Mouse (Mus musculus): ENCODE data around the gene Galnt7. TPM values are rescaled to one million over a fixed set of nuclear protein-coding genes. Genes with fewer than 3 reads are reported as not detected.

Gene Galnt7
- polyA plus RNA-seq, 2 experiments from 2014 or later = 29.7 to 36.7 TPM

DNA sequence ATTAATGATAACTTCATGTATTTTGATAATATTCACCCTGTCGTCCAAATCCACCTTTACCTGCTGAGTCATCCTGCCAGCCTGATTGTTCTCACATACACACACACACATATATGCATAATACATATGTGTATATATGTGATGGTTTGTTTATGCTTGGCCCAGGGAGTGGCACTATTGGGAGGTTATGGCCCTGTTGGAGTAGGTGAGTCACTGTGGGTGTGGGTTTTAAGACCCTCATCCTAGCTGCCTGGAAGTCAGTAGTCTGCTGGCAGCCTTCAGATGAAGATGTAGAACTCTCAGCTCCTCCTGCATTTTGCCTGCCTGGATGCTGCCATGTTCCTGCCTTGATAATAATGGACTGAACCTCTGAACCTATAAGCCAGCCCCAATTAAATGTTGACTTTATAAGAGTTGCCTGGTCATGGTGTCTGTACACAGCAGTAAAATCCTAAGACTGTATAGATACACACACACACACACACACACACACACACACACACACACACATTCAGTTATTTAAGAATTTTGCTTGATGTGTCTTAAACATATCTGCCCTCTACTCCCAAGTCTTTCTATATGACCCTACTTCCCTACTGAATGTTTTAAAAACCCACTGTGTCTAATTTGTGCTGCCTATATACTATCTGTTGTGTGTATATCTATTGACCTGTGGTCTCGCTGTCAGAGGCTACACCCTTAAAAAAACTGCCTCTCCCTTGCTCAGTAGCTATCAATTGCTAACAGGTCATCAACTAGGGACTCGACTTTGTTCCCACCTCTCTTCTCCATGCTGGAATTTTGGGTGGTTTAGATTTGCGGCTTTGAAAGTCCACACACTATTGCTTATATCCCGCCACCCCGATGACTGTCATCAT is 23.8 kb downstream of the Galnt7 start:
- ATAC-seq = no peak

DNA sequence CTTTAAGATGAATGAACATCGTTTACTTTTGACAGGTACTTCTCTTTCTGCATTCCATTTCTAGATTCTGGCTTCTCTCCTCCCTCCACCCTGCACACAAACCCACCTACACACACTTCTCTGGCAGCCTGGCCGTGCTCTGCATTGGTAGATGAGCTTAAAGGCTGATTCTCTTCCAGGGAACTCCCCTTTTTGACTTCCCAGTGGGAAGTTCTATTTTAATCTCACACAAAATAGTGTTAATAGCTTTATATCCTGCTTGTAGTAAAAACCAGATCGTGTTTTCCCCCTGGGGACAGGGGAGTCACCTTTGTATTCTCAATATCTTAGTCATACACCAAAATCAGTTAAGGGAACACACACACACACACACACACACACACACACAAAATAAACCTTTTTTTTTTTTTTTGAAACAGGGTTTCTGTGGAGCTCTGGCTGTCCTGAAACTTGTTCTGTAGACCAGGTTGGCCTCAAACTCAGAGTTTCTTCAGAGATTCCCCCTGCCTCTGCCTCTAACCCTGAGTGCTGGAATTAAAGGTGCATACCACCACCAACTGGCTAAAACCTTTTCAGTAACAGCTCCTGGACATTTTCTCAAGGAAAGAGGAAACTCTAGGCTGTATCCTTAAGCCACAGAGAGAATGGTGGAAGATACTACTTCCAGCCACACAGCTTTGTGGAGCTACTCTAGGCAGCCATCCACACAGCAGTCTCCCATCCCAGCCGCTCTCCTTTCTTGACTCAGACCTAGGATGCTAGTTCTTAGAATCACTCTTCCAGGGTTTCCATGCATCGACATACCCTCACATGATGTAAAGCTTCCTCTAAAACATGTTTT is 24.7 kb downstream of the Galnt7 start:
- ATAC-seq = peak; percentile 29

DNA sequence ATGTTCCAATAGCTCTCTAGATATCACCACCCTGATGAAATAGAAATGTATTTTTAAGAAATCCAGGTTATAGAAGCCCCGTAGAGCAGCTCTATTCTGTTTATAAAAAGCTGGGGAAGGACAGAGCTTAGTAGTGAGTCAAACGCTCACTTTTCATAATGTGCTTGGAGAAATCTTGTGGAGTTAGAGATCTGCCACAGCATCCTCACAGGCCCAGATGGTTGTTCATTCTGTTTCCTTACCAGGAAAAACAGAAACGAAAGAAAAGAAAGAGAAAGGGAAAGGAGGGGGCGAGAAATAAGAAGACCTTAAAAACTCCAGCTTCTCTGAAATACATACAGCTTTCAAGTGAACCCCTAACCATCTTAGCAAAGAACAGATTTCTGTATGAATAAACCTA is 28.9 kb downstream of the Galnt7 start:
- ATAC-seq = no peak

DNA sequence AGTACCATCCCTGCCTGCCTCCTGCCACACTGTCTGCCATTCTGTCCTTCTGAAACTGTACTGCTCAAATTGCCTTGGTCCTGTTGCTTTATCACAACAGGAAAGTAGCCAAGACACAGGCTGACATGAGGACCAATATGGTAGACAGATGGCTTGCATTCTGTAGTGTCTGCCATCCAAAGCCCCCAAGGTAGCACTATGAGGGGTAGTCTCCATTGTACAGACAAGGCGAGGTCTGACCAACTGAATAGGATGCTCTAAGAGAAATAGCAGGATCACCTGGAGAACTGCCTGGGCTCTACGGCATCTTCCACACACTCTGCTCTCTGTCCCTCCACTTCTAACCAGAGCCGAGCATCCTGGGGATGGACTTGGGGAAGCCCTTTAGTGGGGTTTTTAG is 29.8 kb downstream of the Galnt7 start:
- no peak for ATAC-seq

DNA sequence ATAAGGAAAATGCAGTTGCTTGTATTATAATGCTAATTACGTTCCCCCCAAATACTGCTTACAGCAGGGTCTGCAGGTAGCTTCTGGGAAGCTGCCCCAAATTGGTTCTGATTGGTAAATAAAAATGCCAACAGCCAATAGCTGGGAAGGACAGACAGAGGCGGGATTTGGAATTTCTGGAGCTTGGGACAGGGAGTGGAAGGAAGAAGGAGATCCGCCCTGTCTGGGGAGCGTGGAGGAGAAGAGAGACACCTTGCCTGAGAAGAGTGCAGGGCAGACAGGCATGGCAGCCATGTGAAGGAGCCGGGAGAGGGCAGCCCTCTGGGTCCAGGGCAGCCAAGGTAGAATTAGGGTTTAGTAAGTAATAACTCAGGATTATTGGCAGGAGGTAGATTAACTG is 35.9 kb downstream of the Galnt7 start:
- no peak for ATAC-seq

DNA sequence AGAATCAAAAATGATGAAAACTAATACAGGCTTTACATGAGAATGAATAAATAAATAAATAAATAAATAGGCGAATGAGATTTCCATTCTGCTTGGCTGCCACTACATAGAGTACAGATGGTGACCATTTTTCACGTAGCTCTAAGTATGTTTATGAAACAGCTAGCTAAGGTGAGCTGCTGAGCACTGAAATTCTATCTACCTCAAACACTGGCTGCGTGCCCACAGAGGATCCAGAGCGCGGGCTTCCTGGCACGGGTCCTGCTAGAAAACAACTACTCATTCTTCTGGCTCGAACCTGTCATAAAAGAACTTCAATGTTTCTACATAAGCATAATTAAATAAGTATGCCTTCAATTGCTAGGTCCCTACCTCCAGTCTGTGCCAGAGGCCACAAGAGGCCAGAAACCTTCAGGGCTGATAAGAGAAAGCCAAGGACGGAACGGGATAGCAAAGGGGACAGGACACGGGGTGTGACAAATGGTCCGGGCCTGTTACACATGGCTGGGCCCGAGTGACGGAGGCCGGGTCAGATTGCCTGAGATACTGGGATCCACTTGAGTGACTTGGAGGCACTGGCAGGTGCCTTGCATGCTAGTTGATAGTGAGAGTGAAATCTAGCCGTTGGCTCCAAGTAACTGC is 37.7 kb downstream of the Galnt7 start:
- ATAC-seq = no peak

DNA sequence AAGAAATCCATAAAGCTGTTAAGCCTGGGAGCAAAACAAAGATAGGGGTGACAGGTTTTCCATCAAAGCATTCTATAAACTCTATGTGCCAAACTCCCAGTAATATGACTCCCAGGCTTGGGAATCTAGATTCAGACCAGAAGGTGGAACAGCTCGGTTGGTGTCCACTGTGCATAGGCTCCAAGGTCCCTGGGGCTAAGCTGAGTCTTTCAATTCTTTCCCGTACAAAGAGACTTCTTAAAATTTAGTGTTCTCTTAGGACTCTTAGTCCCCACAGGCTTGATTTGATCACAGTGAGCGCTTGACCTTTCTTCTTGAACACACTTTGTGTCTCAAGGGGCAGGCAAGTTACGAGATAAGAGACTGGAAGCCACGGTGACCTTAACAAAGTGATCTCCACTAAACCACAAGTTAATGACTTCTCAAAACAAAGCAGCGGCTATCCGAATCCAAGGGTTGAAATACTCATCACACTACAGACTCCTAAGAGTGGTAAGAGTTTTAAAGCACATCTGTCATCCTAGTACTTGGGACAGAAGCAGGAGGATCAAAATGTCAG is 41.3 kb downstream of the Galnt7 start:
- ATAC-seq = no peak

DNA sequence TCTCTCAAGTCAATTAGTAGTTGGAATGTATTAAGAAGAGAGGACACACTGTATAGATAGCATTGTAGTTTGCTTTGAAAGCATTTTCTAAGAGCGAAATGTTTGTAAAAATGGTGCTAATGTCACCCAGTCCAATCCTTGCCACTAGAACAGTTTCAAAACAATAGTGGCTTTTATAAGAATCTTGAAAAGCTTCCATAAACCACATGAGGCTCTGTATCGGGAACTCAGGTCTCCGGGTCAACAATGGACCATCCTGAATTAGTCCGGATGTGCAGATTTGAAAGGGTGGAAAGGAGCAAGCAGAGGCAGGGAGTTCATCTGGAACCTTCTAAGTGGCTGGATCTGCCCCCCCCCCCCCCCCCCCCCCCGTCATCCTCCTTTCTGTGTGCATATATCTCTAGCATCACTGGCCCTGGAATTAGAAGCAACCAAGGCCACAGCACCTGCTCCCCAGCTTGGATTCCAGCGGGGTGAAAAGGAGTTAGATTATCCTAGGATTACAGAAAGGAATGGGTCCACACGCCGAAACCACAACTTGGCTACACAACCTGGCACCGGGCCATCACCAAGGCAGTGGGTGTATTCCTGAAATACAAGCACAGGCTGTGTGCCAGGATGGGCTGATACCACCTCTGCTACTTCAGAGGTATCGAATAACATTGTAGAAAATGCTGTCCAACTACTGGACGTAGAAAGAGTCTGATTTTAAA is 42.0 kb downstream of the Galnt7 start:
- ATAC-seq = no peak

DNA sequence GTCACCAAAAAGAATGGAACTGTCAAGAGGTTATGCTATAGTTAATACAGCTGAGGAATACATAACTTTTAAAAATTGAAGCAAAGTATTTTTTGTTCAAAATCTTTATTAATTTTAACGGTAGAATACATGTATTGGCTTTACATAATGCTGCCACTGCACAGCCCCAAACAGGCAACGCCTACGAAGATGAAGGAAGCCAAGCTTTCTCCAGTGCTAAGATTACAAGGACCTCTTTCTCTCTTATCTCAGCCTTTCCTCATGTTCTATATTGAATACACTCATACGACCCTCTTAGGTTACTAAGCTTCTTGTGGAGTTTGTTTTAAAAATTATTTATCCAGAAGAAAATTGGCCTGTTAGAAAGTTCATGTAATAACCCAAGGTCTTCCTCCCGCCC is 50.3 kb downstream of the Galnt7 start:
- ATAC-seq = no peak

DNA sequence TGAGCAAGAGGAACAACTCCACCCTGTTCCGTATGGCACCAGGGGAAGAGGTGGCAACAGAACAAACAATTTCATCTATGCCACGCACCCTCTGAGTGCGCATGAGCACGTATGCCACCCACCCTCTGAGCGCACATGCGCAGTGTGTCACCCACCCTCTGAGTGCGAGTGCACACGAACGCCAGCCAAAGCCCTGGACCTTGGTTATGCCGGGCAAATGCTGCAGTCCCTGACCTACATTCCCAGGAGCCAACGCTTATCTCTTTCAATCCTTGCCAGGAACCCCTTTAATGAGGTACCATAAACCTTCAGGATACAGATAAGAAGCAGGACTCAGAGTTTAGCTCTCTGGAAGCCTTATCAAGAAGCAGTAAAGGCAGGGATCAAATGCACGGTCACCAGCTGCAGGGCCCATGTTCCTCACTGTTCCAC is 50.8 kb downstream of the Galnt7 start:
- ATAC-seq = no peak

DNA sequence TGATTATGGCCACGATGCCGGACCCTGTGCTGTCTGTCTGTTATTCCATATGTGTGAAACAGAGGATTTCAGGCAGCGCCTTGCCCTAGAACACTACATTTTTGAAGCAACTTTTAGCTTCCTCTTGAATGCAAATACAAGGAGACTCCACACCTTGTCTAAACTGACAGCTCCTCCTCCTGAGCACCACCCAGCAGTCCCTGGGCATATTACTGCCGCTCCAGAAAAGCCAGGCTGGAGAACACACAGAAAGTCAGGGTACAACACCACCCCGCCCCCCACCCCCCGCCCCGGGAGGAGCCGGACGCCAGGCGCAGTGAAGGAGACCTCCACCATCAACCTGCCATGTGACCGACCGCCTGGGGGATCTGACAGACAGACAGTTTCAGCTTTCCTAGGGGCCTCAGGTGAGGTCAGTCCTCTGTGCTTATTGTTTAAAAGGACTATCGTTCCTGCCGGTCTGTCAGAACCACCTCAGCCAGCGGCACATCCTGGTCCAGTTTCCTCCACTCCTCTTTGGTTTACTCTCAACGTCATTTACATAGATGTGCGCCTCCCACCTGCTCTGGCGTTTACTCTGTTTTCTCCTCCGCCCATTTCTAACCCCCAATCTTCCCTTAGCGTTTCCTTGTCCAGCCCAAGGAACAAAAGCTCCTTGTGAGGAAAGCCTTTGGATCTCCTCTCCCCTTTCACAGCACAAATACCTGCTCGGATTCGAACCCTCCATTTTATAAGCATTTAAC is 52.8 kb downstream of the Galnt7 start:
- no peak for ATAC-seq

DNA sequence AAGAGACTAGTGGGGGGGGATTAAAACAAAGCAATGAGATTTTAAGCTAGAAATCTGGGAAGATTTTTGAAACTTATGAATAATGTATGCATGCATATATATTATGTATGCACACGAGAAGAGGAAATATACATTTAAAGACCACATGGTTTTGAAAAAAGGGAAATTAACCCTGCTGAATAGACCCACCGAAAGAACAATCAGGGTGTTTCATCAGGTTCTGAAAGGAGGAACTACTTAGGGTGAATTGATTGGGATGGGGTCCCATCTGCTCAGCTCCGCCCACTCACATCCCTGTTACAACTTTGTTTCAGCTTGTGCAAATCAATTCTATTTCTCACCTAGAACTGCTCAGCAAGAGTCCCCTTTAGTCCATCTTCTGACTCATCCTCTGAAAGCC is 57.0 kb downstream of the Galnt7 start:
- ATAC-seq = no peak

DNA sequence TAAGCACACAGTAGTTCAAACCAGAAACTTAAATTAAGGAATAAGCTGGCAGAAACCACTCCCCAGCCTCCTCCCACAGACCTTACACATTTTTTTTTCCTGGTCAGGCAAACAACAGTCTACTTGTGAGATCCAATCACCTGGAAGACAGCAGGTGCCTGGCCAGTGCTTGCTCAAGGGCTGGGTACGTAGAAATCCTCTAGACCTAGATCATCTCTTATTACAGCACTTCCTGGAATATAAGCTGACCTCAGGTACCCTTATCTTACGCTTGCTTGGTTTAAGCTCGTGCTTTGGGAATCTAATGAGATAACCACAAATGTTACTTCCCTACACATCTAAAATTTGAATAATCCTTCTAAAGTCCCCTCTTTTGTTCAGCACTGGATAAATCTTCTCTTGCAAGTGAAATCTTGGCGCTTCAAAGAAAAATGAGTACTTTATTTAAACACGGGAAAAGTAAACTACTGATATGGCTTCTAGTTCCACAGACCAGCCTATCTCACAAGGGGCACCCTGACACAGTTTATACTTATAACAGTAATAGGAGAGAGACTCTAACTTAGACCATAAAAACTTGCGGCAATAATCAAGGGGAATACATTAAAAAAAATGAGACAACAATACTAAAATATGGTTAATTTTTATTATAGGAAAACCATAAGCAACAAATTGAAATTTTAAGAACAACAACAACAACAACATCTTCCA is 58.5 kb downstream of the Galnt7 start:
- no peak for ATAC-seq

DNA sequence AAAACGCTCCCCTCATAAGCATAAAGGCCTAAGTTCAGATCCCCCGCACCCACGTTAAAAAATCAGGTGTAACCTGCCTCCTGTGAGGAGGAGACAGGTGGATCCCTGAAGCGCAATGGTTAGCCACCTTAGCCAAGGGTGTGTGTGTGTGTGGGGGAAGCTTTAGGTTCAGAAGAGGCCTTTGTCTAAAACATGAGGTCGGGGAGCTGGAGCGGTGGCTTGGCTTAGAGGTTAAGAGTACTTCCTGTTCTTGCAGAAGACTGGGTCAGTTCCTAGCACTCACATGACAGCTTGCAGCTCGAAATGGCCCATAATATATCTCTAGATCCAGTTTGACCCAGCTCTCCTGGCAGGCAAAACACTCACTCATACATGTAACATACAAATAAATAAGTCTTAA is 60.2 kb downstream of the Galnt7 start:
- ATAC-seq = peak; percentile 19

DNA sequence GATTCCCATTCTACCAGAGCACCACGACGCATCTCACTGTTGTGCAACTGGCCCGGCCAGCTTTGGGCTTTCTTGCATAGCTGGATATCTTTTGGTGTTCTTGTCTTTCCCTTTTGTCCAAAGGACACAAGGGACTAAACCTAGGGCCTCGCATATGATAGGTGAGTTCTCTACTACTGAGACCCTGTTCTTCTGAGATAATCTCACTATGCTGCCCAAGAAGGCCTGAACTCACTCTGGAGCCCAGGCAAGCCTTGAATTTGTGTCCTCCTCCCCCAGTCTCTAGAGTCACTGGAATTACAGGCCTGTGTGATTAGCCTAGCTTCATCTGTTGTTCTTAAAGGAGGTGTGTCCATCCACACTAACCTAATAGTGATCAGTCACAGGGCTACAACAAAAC is 61.2 kb downstream of the Galnt7 start:
- ATAC-seq = no peak

DNA sequence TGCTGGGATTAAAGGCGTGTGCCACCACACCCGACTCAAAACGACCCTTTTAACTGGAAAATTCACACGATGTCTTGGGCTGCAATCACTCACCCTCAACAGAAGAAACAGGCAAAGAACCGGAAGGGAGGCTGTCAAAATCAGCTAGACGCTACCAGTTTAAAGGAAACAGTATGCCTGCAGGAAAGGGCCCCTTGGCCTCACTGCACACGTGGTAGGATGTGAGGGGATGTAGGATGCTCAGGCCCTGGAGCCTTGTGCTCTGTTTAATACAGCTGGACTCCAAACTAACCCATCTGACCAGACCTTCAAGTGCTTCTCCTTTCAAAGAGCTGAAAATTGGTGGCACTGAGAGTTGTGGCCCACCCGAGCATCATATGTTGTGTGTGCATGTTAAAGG is 62.8 kb downstream of the Galnt7 start:
- no peak for ATAC-seq

DNA sequence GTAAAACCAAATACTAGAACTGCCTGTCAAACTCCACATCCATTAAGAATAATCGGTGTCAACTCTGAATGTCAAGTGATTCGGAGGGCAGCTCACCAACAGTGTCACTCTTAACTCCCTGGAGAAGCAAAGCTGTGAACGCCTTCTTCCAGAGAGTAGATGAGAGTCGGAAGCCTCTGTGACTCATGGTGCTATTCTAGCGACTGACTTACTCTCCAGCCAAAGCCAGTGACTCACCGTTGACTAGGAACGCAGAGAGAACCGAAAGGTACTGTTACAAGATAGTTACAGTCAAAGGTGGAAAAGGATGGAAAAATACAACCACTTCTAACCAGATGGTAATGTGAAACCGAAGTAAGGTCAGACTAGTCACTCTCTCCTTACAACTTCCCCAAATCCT is 63.7 kb downstream of the Galnt7 start:
- ATAC-seq = peak; percentile 48

DNA sequence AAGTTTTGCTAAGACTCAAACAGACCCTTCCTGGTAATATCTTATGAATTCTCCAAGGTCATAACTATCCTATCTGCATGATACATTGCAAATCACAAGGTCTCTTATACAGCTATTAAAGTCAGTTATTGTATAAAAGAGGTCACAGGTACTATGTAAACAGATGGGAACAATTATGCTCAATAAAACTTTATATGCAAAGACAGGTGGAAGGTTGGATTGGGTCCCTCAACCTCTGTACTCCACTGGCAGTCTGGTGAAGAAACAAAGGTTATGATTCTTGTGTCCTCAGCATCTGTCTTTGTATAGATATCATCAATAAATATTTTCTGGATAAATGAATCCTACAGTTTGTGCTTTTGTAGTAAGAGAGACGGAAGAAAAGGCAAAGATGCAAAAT is 64.2 kb downstream of the Galnt7 start:
- no peak for ATAC-seq

DNA sequence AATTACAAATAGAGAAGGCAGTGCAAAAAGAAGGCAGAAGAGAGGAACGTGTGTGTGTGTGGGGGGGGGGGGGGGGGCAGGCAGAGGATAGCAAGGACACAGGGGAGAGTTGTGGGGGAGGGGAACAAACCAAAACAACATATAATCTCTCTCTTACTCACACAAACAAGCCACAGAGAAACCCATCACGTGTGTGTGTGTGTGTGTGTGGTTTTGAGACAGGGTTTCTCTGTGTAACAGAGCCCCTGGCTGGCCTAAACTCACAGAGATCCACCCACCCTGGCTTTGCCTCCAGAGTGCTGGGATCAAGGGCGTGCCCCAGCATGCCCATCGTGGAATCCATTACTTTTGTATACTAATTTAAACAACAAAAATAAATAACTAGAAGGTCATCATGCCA is 66.2 kb downstream of the Galnt7 start:
- no peak for ATAC-seq

DNA sequence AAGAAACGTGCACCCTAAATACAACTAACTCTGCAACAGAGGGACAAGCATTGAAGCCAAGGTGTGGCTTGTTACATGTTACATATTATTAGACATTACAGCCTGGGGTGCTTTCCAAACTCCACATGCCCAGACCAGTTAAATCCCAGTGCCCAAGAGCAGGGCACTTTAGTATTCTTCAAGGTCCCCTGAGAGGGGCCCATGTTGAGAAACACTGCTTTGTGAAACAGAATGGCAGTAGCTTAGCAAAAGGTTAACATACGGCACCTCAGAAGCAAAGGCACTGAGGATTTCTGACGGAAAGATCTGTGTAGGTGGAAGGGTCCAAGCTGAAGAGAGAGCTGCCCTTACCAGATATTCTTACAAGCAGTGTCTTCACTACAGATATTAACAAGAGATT is 67.0 kb downstream of the Galnt7 start:
- ATAC-seq = no peak

DNA sequence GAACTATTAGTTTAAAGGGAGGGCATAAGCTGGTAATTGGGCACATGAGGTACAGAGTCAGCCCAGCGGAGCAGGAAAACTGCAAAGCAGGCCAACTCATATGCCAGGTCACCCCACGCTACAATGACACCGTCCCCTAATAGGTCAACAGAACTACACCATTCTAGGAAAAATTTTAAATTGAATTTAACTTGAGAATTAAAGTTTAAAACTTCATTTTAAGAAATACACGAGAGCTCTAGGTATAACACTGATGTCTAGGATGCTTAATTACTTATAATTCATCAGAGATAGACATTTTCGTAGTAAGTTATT is 67.7 kb downstream of the Galnt7 start:
- ATAC-seq = no peak

Measured in CD4-positive, CD25-positive, alpha-beta regulatory T cell, adult 4 months (primary cell).